Mouse (Mus musculus) liver, adult 2 months (tissue): ENCODE results near the gene Fgf23.

Experiments used
- CTCF ChIP-seq: fragments of 200-500 bp; IDR thresholded peaks from 2 replicates; pipeline ENCODE4 v1.5.1; 2011; ENCODE audit warnings: low read depth, low read length, control low read depth
- POLR2A ChIP-seq: fragments of 200-500 bp; IDR thresholded peaks from 2 replicates; pipeline ENCODE4 v1.6.1; 2011; ENCODE audit warnings: low read length, control low read depth; ENCODE audit not compliant: insufficient read depth; ENCODE audit errors: extremely low read depth

DNA sequence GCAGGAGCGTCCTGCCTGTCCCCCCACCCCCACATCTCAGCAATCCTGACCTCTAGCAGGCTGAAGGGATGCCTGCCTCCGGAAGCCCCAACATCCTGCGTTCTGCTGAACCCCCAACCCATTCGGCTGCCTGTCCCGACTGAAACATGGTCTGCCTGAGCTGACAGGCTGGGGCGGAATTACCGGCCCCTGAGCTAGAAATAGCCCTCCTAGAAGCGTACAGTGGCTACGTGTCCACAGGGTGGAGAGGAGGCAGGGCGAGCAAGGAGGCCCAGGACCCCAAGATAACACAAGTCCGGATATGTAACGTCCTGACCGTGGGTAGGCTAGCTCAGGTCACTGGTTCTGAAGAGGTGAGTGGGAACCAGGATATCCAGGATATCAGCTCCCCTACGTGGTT lies 7.9 kb upstream of the Fgf23 start:
- TF ChIP-seq CTCF (no peak), POLR2A (no peak)
